Mouse (Mus musculus): ENCODE results near the gene Zfp207.

GRCm38 (mm10) chr11:80421421-80422047, 38.5 kb downstream of the Zfp207 start:
- no peak for TF ChIP-seq CTCF (conservative IDR thresholded peaks at IDR 0.05 in 1 of 2, IDR thresholded peaks at IDR 0.05 in 1 of 2; ENCODE audit: low read depth in 2 of 2, low read length in 2 of 2)
- no peak for TF ChIP-seq MAZ (IDR thresholded peaks at IDR 0.05; ENCODE audit: low read depth, low read length)
- no peak for TF ChIP-seq PAX5 (IDR thresholded peaks at IDR 0.05; ENCODE audit: low read length)
- no peak for TF ChIP-seq GABPA (IDR thresholded peaks at IDR 0.05; ENCODE audit: insufficient replicate concordance, low read depth, low read length)
- TF ChIP-seq MEF2A (IDR thresholded peaks at IDR 0.05; ENCODE audit: borderline replicate concordance, low read depth, low read length) = no peak
- no peak for TF ChIP-seq TBP (conservative IDR thresholded peaks at IDR 0.05; ENCODE audit: low read depth, low read length)
- no peak for TF ChIP-seq RCOR1 (conservative IDR thresholded peaks at IDR 0.05; ENCODE audit: low read depth, low read length)
- no peak for TF ChIP-seq NRF1 (IDR thresholded peaks at IDR 0.05; ENCODE audit: low read depth, low read length)
- TF ChIP-seq ZC3H11A (IDR thresholded peaks at IDR 0.05; ENCODE audit: low read depth, low read length) = no peak
